Mouse (Mus musculus) limb, embryonic 13.5 days (tissue): ENCODE results near the gene Slc32a1. TPM values are rescaled to one million over a fixed set of nuclear protein-coding genes. Genes with fewer than 3 reads are reported as not detected.

ENCODE experiments used
- ATAC-seq: fragments of 200-750 bp; cut with Nextera tagmentation; 2 replicates; pipeline ENCODE4 v1.8.0; 2017; ENCODE audit warnings: low read depth, moderate number of reproducible peaks, moderate TSS enrichment; ENCODE audit not compliant: low FRiP score
- H3K27ac ChIP-seq: fragments of 300-500 bp; sonication (generic); 2 replicates; pipeline ENCODE4 v1.5.1; 2015; ENCODE audit warnings: inconsistent platforms, mild to moderate bottlenecking, moderate library complexity
- H3K27me3 ChIP-seq: fragments of 300-500 bp; sonication (generic); 2 replicates; pipeline ENCODE4 v1.6.1; 2015; ENCODE audit warnings: mild to moderate bottlenecking, inconsistent platforms
- H3K36me3 ChIP-seq: fragments of 300-500 bp; sonication (generic); 2 replicates; pipeline ENCODE4 v1.6.1; 2015; ENCODE audit warnings: inconsistent platforms, mild to moderate bottlenecking, moderate library complexity
- H3K4me1 ChIP-seq: fragments of 300-500 bp; sonication (generic); 2 replicates; pipeline ENCODE4 v1.6.1; 2015; ENCODE audit warnings: inconsistent platforms
- H3K4me2 ChIP-seq: fragments of 300-500 bp; sonication (generic); replicated peaks from 2 replicates; pipeline ENCODE4 v1.6.1; 2015; ENCODE audit warnings: inconsistent platforms, mild to moderate bottlenecking, moderate library complexity
- H3K4me3 ChIP-seq: fragments of 300-500 bp; sonication (generic); 2 replicates; pipeline ENCODE4 v1.5.1; 2015; ENCODE audit warnings: moderate library complexity, mild to moderate bottlenecking, inconsistent platforms
- H3K9ac ChIP-seq: fragments of 300-500 bp; sonication (generic); 2 replicates; pipeline ENCODE4 v1.6.1; 2015; ENCODE audit warnings: mild to moderate bottlenecking, inconsistent platforms
- H3K9me3 ChIP-seq: fragments of 300-500 bp; sonication (generic); 2 replicates; pipeline ENCODE4 v1.6.1; 2016; ENCODE audit warnings: inconsistent platforms
- WGBS: fragments of 180-500 bp; shearing (Covaris S2); methylation state at CpG from one replicate; pipeline ENCODE4 v1.1.7; 2015; 5-methylcytosine and 5-hydroxymethylcytosine counted together
- microRNA counts: library from miRNA; unstranded; fragments of <30 nt; microRNA quantifications from one replicate; lab custom pipeline; 2016
- microRNA-seq: library from miRNA; unstranded; fragments of <30 nt; microRNA quantifications from one replicate; pipeline ENCODE4, GENCODE M21; 2016
- polyA plus RNA-seq: library from polyadenylated mRNA; unstranded; fragments of >200 nt; fragmentation: Nextera tagmentation; extraction: Ambion mirVana; gene quantifications from 2 replicates; pipeline ENCODE4 v1.2.1, GENCODE M21; 2015

The Slc32a1 gene
- polyA plus RNA-seq, 1 experiment from 2014 or later, result not detected

DNA sequence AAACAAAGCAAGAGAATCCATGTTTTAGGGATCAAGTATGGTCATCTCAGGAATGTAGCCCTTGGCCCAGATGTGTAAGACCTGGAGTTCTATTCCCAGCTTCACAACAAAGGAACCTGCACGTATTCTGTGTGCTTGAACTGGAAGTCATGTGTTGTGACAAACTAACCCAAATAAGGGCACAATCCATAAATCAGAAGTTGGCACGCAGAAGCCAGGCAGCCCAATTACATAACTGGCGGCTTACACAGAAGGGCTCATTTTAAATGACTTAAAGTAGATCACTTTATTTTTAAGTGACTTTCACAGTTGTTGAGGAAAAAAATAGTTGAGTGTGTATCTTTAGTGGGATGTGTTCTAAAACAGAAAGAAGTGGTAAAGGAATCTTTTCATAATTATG is 33.2 kb downstream of the Slc32a1 start:
- H3K27me3 ChIP-seq, result no peaks in the 10 kb centered on the region
- 71% methylated on average over 3 of the region's 3 CpGs for WGBS
- H3K4me2 ChIP-seq, result no peak overlapping the region
- no peak overlapping the region for H3K27ac ChIP-seq
- H3K4me3 ChIP-seq, result no peak overlapping the region
- H3K9ac ChIP-seq, result no peak overlapping the region
- no peak for ATAC-seq
- H3K36me3 ChIP-seq, result peaks cover 25% of the 10 kb centered on the region
- no peaks in the 10 kb centered on the region for H3K4me1 ChIP-seq
- peaks cover 7% of the 10 kb centered on the region; the same call in 1 of the 2 replicates for H3K9me3 ChIP-seq

DNA sequence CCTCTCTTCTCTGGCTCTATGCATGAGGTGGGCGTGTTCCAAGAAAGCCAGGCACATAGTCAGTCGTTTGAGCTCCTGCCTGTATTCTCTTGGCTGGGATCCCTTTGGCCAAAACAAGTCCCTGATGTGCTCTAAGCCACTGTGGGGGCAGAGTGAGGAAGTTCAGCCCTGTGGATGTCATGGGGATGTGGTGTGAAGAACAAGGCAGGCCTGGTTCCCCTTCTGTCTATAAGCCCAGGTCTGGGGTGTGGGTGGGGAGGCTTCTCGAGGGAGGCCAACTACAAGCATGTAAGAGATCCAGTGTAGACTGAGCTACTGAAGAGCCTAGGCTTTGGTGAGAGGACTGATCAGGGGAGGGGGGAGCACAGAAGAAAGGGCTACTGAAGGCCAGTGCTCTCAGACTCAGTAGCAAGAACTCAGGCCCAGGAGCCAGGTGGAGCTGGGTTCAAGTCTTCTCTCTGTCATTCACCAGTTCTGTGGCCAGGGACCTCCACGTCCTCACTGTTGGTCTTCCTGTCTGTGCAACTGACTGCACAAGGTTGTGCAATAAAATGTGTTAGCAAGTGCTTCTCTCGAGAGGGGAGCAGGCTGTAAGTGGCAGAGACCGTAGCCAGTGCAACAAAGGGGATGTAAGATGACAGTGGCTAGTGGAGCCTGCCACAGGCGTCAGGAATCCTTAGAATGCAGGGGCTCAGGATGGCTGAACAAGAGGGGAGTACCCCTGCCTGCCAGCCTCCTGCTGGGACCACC is 40.8 kb downstream of the Slc32a1 start:
- no peaks in the 10 kb centered on the region for H3K27me3 ChIP-seq
- H3K4me1 ChIP-seq, result no peaks in the 10 kb centered on the region
- no peak for ATAC-seq
- no peak overlapping the region for H3K4me3 ChIP-seq
- no peak overlapping the region for H3K9ac ChIP-seq
- WGBS, result 59% methylated on average over 7 of the region's 7 CpGs
- H3K4me2 ChIP-seq, result no peak overlapping the region
- no peaks in the 10 kb centered on the region for H3K36me3 ChIP-seq
- H3K9me3 ChIP-seq, result peaks cover 2% of the 10 kb centered on the region; the same call in 1 of the 2 replicates
- no peak overlapping the region for H3K27ac ChIP-seq

- no peak overlapping the region for H3K9ac ChIP-seq
- 11% methylated on average over 4 of the region's 4 CpGs for WGBS
- ATAC-seq, result no peak; the same call in 1 of the 2 replicates
Observed at GRCm38 (mm10) chr2:158652985-158653384, 42.4 kb downstream of the Slc32a1 start.

DNA sequence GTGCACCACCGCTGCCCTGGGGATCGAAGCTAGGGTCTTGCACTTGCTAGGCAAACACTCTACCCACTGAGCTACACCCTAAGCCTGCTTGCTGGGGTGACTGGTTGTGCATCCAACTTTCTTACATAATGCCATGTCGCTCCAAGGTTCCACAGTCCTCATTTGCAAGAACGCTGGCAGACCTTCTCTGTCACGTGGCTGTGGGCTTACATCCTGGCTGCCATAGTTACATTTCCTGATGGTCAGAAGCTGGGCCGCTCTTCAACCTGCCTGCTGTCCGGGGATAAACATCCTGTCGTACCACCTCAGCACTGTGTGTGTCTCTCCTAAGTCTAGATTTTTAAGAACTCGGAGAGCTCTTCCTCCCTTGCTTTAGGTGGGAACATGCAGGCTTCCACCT is 44.1 kb downstream of the Slc32a1 start:
- Histone ChIP-seq H3K9me3 (no peaks in the 10 kb centered on the region), H3K9ac (no peak overlapping the region), H3K4me3 (no peak overlapping the region), H3K36me3 (no peaks in the 10 kb centered on the region), H3K4me2 (no peak overlapping the region), H3K4me1 (peaks cover 14% of the 10 kb centered on the region), H3K27me3 (no peaks in the 10 kb centered on the region), H3K27ac (no peak overlapping the region)
- WGBS, result 82% methylated on average over 9 of the region's 9 CpGs
- ATAC-seq, result no peak

More at GRCm38 (mm10) chr2:158652985-158653384, 42.4 kb downstream of the Slc32a1 start:
- Histone ChIP-seq H3K4me2 (no peak overlapping the region), H3K4me1 (no peaks in the 10 kb centered on the region), H3K36me3 (no peaks in the 10 kb centered on the region), H3K27me3 (no peaks in the 10 kb centered on the region), H3K27ac (no peak overlapping the region), H3K4me3 (no peak overlapping the region), H3K9me3 (no peaks in the 10 kb centered on the region)

- no peaks in the 10 kb centered on the region for H3K9me3 ChIP-seq
- H3K4me1 ChIP-seq, result peaks cover 14% of the 10 kb centered on the region
- H3K4me2 ChIP-seq, result no peak overlapping the region
- WGBS, result 88% methylated on average over 4 of the region's 4 CpGs
- ATAC-seq, result no peak
- H3K36me3 ChIP-seq, result no peaks in the 10 kb centered on the region
- no peak overlapping the region for H3K27ac ChIP-seq
- no peaks in the 10 kb centered on the region for H3K27me3 ChIP-seq
- no peak overlapping the region for H3K9ac ChIP-seq
- H3K4me3 ChIP-seq, result no peak overlapping the region
Observed at GRCm38 (mm10) chr2:158655806-158656205, 45.2 kb downstream of the Slc32a1 start.

- H3K9ac ChIP-seq, result no peak overlapping the region
- peaks cover 14% of the 10 kb centered on the region for H3K4me1 ChIP-seq
- ATAC-seq, result peak; percentile 24; the same call in 1 of the 2 replicates
- no peak overlapping the region for H3K4me3 ChIP-seq
- no peak overlapping the region; the same call in 1 of the 2 replicates for H3K27ac ChIP-seq
- WGBS, result 29% methylated on average over 6 of the region's 6 CpGs
- no peak overlapping the region for H3K4me2 ChIP-seq
- H3K27me3 ChIP-seq, result no peaks in the 10 kb centered on the region
- H3K9me3 ChIP-seq, result no peaks in the 10 kb centered on the region
- no peaks in the 10 kb centered on the region for H3K36me3 ChIP-seq
Observed at GRCm38 (mm10) chr2:158658822-158659221, 48.3 kb downstream of the Slc32a1 start.

DNA sequence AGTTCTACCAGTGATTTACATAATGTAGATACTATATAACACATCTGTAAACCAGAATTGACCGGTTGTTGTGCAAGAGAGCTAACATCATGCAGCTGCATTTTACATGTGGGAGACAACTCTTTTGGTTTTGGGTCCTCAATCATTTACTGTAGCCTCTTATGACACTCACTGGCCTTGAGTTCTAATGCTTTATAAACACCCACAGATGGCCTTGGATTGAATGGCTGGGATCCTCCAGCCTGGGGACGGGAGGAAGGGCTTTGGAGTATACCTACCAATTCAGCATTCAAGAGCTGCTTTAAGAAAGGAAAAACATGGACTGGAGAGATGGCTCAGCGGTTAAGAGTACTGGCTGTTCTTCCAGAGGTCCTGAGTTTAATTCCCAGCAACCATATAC is 48.8 kb downstream of the Slc32a1 start:
- no peak for ATAC-seq

GRCm38 (mm10) chr2:158665098-158665497 is 54.5 kb downstream of the Slc32a1 start, which contains the start of gene Ppp1r16b:
TSS of gene Ppp1r16b (plus strand) at chr2:158665398.
- peaks cover 57% of the 10 kb centered on the region for H3K27me3 ChIP-seq
- no peak for ATAC-seq
- no peak within 1 kb of the TSS for H3K9ac ChIP-seq
- no peaks in the 10 kb centered on the region for H3K9me3 ChIP-seq
- peaks cover 26% of the 10 kb centered on the region for H3K4me1 ChIP-seq
- no peaks in the 10 kb centered on the region for H3K36me3 ChIP-seq
- H3K4me2 ChIP-seq, result no peak within 1 kb of the TSS
- WGBS, result 73% methylated on average over 4 of the region's 4 CpGs
- no peak within 1 kb of the TSS for H3K4me3 ChIP-seq
- H3K27ac ChIP-seq, result no peak within 1 kb of the TSS

More for the DNA sequence above, 48.8 kb downstream of the Slc32a1 start:
- H3K4me3 ChIP-seq, result no peak overlapping the region
- WGBS, result 71% methylated on average over 3 of the region's 3 CpGs
- no peaks in the 10 kb centered on the region for H3K9me3 ChIP-seq
- no peak overlapping the region for H3K9ac ChIP-seq
- peaks cover 14% of the 10 kb centered on the region for H3K4me1 ChIP-seq
- no peaks in the 10 kb centered on the region for H3K27me3 ChIP-seq
- no peaks in the 10 kb centered on the region for H3K36me3 ChIP-seq
- H3K27ac ChIP-seq, result no peak overlapping the region
- H3K4me2 ChIP-seq, result no peak overlapping the region

MicroRNA genes within 50 kb of the gene (microRNA counts, 519-probe panel; counts per million panel counts)
- microRNA mmu-miR-3474 (lab: Ali Mortazavi, UCI), result not detected

Small RNAs within 50 kb of the gene (microRNA-seq; reads per million reads assigned to microRNA genes)
- 2.1 reads per million, percentile 5 among the genes with 10 or more reads in this experiment for gene Mir3474

Other genes starting within 250 kb of the Slc32a1 start
- 8.7 and 9.9 TPM in 2 replicates for gene Snhg11, start 235.1 kb upstream of the Slc32a1 start, polyA plus RNA-seq
- 17.5 and 18.6 TPM in 2 replicates for gene Ralgapb, start 200.9 kb upstream of the Slc32a1 start, polyA plus RNA-seq
- 0.36 and 0.47 TPM in 2 replicates for gene Adig, start 108.2 kb upstream of the Slc32a1 start, polyA plus RNA-seq
- 0.84 and 1.1 TPM in 2 replicates for gene Arhgap40, start 98.0 kb upstream of the Slc32a1 start, polyA plus RNA-seq
- 12.4 and 14.1 TPM in 2 replicates for gene Actr5, start 14.1 kb downstream of the Slc32a1 start, polyA plus RNA-seq
- 3.5 and 4.0 TPM in 2 replicates for gene Ppp1r16b, start 54.6 kb downstream of the Slc32a1 start, polyA plus RNA-seq
- gene Fam83d, start 157.3 kb downstream of the Slc32a1 start, polyA plus RNA-seq, result 43.6 and 49.4 TPM in 2 replicates
- gene Dhx35, start 184.0 kb downstream of the Slc32a1 start, polyA plus RNA-seq, result 13.2 and 13.8 TPM in 2 replicates